Mouse (Mus musculus) olfactory bulb, adult 2 months (tissue): ENCODE data around the gene Tmem245.

Experiments used
- CTCF ChIP-seq: fragments of 200-500 bp; IDR thresholded peaks from 2 replicates; pipeline ENCODE4 v1.5.1; 2012; ENCODE audit warnings: low read depth, mild to moderate bottlenecking, low read length, moderate library complexity; ENCODE audit not compliant: insufficient read depth
- POLR2A ChIP-seq: fragments of 200-500 bp; IDR thresholded peaks from 2 replicates; pipeline ENCODE4 v1.6.1; 2012; ENCODE audit warnings: mild to moderate bottlenecking, low read depth, low read length, moderate library complexity; ENCODE audit not compliant: insufficient read depth

- TF ChIP-seq CTCF (no peak), POLR2A (no peak)
These were observed 88.5 kb downstream of the Tmem245 start for GRCm38 (mm10) chr4:56858733-56859132.
